Mouse (Mus musculus): ENCODE results near the gene Eno3. TPM values are rescaled to one million over a fixed set of nuclear protein-coding genes. Genes with fewer than 3 reads are reported as not detected.
A peak's percentile ranks its signal among the peaks of the same experiment; 100 is the strongest.

Eno3 gene
- polyA plus RNA-seq, 1 experiment, result 1,792 TPM

GRCm38 (mm10) chr11:70681170-70681569 is 24.2 kb downstream of the Eno3 start:
- Histone ChIP-seq H3K4me2 (ENCODE audit: low read depth) (no peak overlapping the region), H3K27me3 (ENCODE audit: control insufficient read depth, insufficient read depth, insufficient read length) (no peaks in the 10 kb centered on the region), H3K79me2 (ENCODE audit: control insufficient read depth, insufficient read depth) (no peaks in the 10 kb centered on the region), H3K4me3 (no peak overlapping the region), H3K36me3 (ENCODE audit: control insufficient read depth, insufficient read depth) (peaks cover 9% of the 10 kb centered on the region), H3ac (ENCODE audit: control insufficient read depth, insufficient read length) (no peak overlapping the region)
- TF ChIP-seq POLR2AphosphoS2 (IDR thresholded peaks at IDR 0.05; ENCODE audit: insufficient read length, low read depth), result no peak
- no peak for TF ChIP-seq USF1 (IDR thresholded peaks at IDR 0.05; ENCODE audit: low read depth)
- TF ChIP-seq POLR2A (IDR thresholded peaks at IDR 0.05; ENCODE audit: insufficient read length, low read depth), result no peak
- TF ChIP-seq REST (IDR thresholded peaks at IDR 0.05; ENCODE audit: insufficient read depth, insufficient read length), result no peak
- no peak for TF ChIP-seq MYOG (IDR thresholded peaks at IDR 0.05; ENCODE audit: control insufficient read depth in 1 of 3, insufficient read depth in 1 of 3, insufficient read length in 2 of 3, low read depth in 2 of 3)
- no peak for TF ChIP-seq CEBPB (IDR thresholded peaks at IDR 0.05; ENCODE audit: insufficient read depth, poor library complexity, severe bottlenecking)
- no peak for TF ChIP-seq TCF3 (IDR thresholded peaks at IDR 0.05; ENCODE audit: insufficient read length, low read depth)
- no peak for TF ChIP-seq MAX (IDR thresholded peaks at IDR 0.05; ENCODE audit: low read depth)
- TF ChIP-seq E2F4 (IDR thresholded peaks at IDR 0.05; ENCODE audit: insufficient read depth), result no peak
- TF ChIP-seq MYOD1 (IDR thresholded peaks at IDR 0.05; ENCODE audit: control insufficient read depth in 1 of 3, insufficient read length in 2 of 3, low read depth in 2 of 3), result no peak
- no peak for TF ChIP-seq SRF (IDR thresholded peaks at IDR 0.05; ENCODE audit: control insufficient read depth, insufficient read length, low read depth)
- TF ChIP-seq TCF12 (IDR thresholded peaks at IDR 0.05; ENCODE audit: insufficient read depth, poor library complexity, severe bottlenecking), result no peak

- no peak overlapping the region for H3ac ChIP-seq (ENCODE audit: control insufficient read depth, insufficient read length)
- no peak overlapping the region for H3K4me2 ChIP-seq (ENCODE audit: low read depth)
- H3K79me2 ChIP-seq (ENCODE audit: control insufficient read depth, insufficient read depth), result no peaks in the 10 kb centered on the region
- TF ChIP-seq MAX (IDR thresholded peaks at IDR 0.05; ENCODE audit: low read depth) (no peak), MYOD1 (IDR thresholded peaks at IDR 0.05; ENCODE audit: control insufficient read depth in 1 of 3, insufficient read length in 2 of 3, low read depth in 2 of 3) (no peak), POLR2A (IDR thresholded peaks at IDR 0.05; ENCODE audit: insufficient read length, low read depth) (no peak), E2F4 (IDR thresholded peaks at IDR 0.05; ENCODE audit: insufficient read depth) (no peak), TCF12 (IDR thresholded peaks at IDR 0.05; ENCODE audit: insufficient read depth, poor library complexity, severe bottlenecking) (no peak), REST (IDR thresholded peaks at IDR 0.05; ENCODE audit: insufficient read depth, insufficient read length) (no peak), POLR2AphosphoS2 (IDR thresholded peaks at IDR 0.05; ENCODE audit: insufficient read length, low read depth) (no peak), USF1 (IDR thresholded peaks at IDR 0.05; ENCODE audit: low read depth) (no peak), CEBPB (IDR thresholded peaks at IDR 0.05; ENCODE audit: insufficient read depth, poor library complexity, severe bottlenecking) (no peak), MYOG (IDR thresholded peaks at IDR 0.05; ENCODE audit: control insufficient read depth in 1 of 3, insufficient read depth in 1 of 3, insufficient read length in 2 of 3, low read depth in 2 of 3) (no peak), TCF3 (IDR thresholded peaks at IDR 0.05; ENCODE audit: insufficient read length, low read depth) (no peak), SRF (IDR thresholded peaks at IDR 0.05; ENCODE audit: control insufficient read depth, insufficient read length, low read depth) (no peak)
- H3K4me3 ChIP-seq, result no peak overlapping the region
- no peaks in the 10 kb centered on the region for H3K27me3 ChIP-seq (ENCODE audit: control insufficient read depth, insufficient read depth, insufficient read length)
- peaks cover 9% of the 10 kb centered on the region for H3K36me3 ChIP-seq (ENCODE audit: control insufficient read depth, insufficient read depth)
Observed at GRCm38 (mm10) chr11:70681897-70682581, 25.0 kb downstream of the Eno3 start.

- Histone ChIP-seq H3K79me2 (ENCODE audit: control insufficient read depth, insufficient read depth) (no peaks in the 10 kb centered on the region), H3K36me3 (ENCODE audit: control insufficient read depth, insufficient read depth) (peaks cover 7% of the 10 kb centered on the region), H3ac (ENCODE audit: control insufficient read depth, insufficient read length) (no peak overlapping the region), H3K4me2 (ENCODE audit: low read depth) (no peak overlapping the region), H3K27me3 (ENCODE audit: control insufficient read depth, insufficient read depth, insufficient read length) (no peaks in the 10 kb centered on the region), H3K4me3 (no peak overlapping the region)
- no peak for TF ChIP-seq MYOG (IDR thresholded peaks at IDR 0.05; ENCODE audit: control insufficient read depth in 1 of 3, insufficient read depth in 1 of 3, insufficient read length in 2 of 3, low read depth in 2 of 3)
- no peak for TF ChIP-seq E2F4 (IDR thresholded peaks at IDR 0.05; ENCODE audit: insufficient read depth)
- TF ChIP-seq MYOD1 (IDR thresholded peaks at IDR 0.05; ENCODE audit: control insufficient read depth in 1 of 3, insufficient read length in 2 of 3, low read depth in 2 of 3), result no peak
- TF ChIP-seq POLR2A (IDR thresholded peaks at IDR 0.05; ENCODE audit: insufficient read length, low read depth), result no peak
- no peak for TF ChIP-seq REST (IDR thresholded peaks at IDR 0.05; ENCODE audit: insufficient read depth, insufficient read length)
- no peak for TF ChIP-seq SRF (IDR thresholded peaks at IDR 0.05; ENCODE audit: control insufficient read depth, insufficient read length, low read depth)
- no peak for TF ChIP-seq TCF3 (IDR thresholded peaks at IDR 0.05; ENCODE audit: insufficient read length, low read depth)
- TF ChIP-seq TCF12 (IDR thresholded peaks at IDR 0.05; ENCODE audit: insufficient read depth, poor library complexity, severe bottlenecking), result no peak
- TF ChIP-seq MAX (IDR thresholded peaks at IDR 0.05; ENCODE audit: low read depth), result no peak
- no peak for TF ChIP-seq POLR2AphosphoS2 (IDR thresholded peaks at IDR 0.05; ENCODE audit: insufficient read length, low read depth)
- TF ChIP-seq USF1 (IDR thresholded peaks at IDR 0.05; ENCODE audit: low read depth), result no peak
- TF ChIP-seq CEBPB (IDR thresholded peaks at IDR 0.05; ENCODE audit: insufficient read depth, poor library complexity, severe bottlenecking), result no peak
Observed at GRCm38 (mm10) chr11:70683640-70684039, 26.6 kb downstream of the Eno3 start.

DNA sequence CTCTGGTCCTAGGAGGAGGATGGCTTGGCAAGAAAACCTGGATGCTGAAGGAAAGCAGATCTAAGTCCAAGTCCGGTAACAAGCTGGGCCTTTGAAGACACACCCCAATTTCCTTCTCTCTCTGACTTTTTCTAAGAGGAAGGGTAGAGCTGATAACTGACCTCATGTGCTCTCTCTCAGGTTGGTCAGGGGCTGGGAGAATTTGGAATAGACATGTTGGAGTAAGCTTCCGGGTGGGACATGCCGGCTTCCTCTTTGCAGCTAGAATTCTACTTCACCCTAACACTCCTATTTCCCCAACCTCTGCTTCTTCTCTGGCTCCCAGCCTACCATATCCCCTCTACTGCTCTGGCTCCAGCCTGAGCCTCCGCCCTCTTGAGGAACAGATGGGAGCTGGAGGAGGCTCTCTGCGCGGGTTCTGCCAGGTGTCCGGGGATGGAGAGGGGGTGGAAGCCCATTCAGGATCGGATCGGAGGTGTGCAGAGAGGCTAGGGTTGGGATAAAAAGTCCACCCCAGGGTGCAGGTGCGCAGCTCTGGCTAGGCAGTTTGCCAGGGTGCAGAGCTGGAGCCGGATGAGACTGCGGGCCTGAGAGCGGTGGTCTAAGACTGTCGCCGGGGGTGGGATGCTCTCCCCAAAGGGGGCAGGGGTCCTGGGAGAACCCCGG is 30.0 kb downstream of the Eno3 start:
- Histone ChIP-seq H3K36me3 (ENCODE audit: control insufficient read depth, insufficient read depth) (no peaks in the 10 kb centered on the region), H3K79me2 (ENCODE audit: control insufficient read depth, insufficient read depth) (no peaks in the 10 kb centered on the region), H3K4me2 (ENCODE audit: low read depth) (peak overlapping the region; percentile 94), H3K27me3 (ENCODE audit: control insufficient read depth, insufficient read depth, insufficient read length) (no peaks in the 10 kb centered on the region), H3K4me3 (peak overlapping the region; percentile 68), H3ac (ENCODE audit: control insufficient read depth, insufficient read length) (peak overlapping the region; percentile 53)
- TF ChIP-seq TCF3 (IDR thresholded peaks at IDR 0.05; ENCODE audit: insufficient read length, low read depth) (no peak), E2F4 (IDR thresholded peaks at IDR 0.05; ENCODE audit: insufficient read depth) (no peak), MYOD1 (IDR thresholded peaks at IDR 0.05; ENCODE audit: control insufficient read depth in 1 of 3, insufficient read length in 2 of 3, low read depth in 2 of 3) (no peak), MYOG (IDR thresholded peaks at IDR 0.05; ENCODE audit: control insufficient read depth in 1 of 3, insufficient read depth in 1 of 3, insufficient read length in 2 of 3, low read depth in 2 of 3) (no peak), SRF (IDR thresholded peaks at IDR 0.05; ENCODE audit: control insufficient read depth, insufficient read length, low read depth) (no peak), MAX (IDR thresholded peaks at IDR 0.05; ENCODE audit: low read depth) (no peak), REST (IDR thresholded peaks at IDR 0.05; ENCODE audit: insufficient read depth, insufficient read length) (no peak), POLR2AphosphoS2 (IDR thresholded peaks at IDR 0.05; ENCODE audit: insufficient read length, low read depth) (no peak), CEBPB (IDR thresholded peaks at IDR 0.05; ENCODE audit: insufficient read depth, poor library complexity, severe bottlenecking) (no peak), POLR2A (IDR thresholded peaks at IDR 0.05; ENCODE audit: insufficient read length, low read depth) (no peak), USF1 (IDR thresholded peaks at IDR 0.05; ENCODE audit: low read depth) (no peak), TCF12 (IDR thresholded peaks at IDR 0.05; ENCODE audit: insufficient read depth, poor library complexity, severe bottlenecking) (no peak)

All from myocyte (in vitro differentiated cells).